Mouse (Mus musculus) left cerebral cortex, adult 2 months (tissue): Measurements from ENCODE around the gene Pafah2. TPM values are rescaled to one million over a fixed set of nuclear protein-coding genes. Genes with fewer than 3 reads are reported as not detected.
A peak's percentile ranks its signal among the peaks of the same experiment; 100 is the strongest.

Experiments
- DNase-seq, 2 experiments: peaks; one replicate each; pipeline ENCODE4 v3.0.0; 2021 to 2022; ENCODE audit warnings: low spot score in 2 of 2, mixed read lengths in 1 of 2; ENCODE audit errors: extremely low spot score in 1 of 2
- H3K27ac ChIP-seq: fragments of 200-600 bp; 2 replicates; pipeline ENCODE4 v1.8.1; 2022
- H3K4me3 ChIP-seq: fragments of 200-600 bp; 2 replicates; pipeline ENCODE4 v1.8.1; 2022
- CTCF ChIP-seq: fragments of 200-600 bp; IDR thresholded peaks from 2 replicates; pipeline ENCODE4 v1.8.1; 2022; ENCODE audit warnings: antibody characterized with exemption, mild to moderate bottlenecking, moderate library complexity
- intact Hi-C: fragments of 180-260 bp; cut with DNase I; formaldehyde crosslinking; loops from one replicate; pipeline ENCODE4 v1.15.1; 2025
- total RNA-seq, 2 experiments: library from RNA; stranded (reverse); gene quantifications; 2 replicates each; pipeline ENCODE4 v1.2.3; 2021

Gene Pafah2
- total RNA-seq, 2 experiments from 2014 or later, result 6.5 to 6.9 TPM

DNA sequence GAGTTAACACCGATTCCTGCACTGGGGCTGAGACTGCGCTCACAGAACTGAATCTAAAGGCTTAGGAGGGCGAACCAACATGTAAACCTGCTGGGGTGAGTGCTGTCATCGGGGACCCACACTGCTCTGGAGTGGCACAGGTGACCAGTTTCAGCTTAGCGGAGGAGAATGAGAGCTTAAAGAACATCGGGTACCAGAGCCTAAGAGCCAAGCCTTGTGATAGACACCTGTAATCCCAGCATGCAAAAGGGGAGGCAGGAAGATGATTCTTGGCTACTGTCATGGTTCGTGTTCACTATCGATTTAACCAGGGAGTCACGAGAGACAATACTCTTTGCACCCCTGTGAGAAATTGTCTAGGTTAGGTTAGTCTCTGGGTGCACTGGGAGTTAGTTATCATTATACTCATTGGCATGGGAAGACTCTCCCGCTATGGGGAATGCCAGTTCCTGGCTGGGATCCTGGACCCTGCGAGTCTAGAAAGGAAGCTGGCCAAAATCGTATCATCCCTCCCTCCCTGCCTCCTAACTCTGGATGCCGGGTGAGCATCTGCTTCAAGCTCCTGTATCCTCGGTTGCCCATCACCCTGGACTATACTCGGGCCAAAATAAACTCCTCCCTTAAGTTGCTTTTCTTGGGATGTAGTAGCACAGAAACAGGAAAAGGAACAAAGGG is 36.7 kb downstream of the Pafah2 start:
- no peak for DNase-seq
- TF ChIP-seq CTCF, result no peak
- intact Hi-C loops, result no loop called here
- Histone ChIP-seq H3K27ac (peak overlapping the region; percentile 59), H3K4me3 (no peak overlapping the region)

- intact Hi-C loops, result no loop called here
- no peak overlapping the region for H3K4me3 ChIP-seq
- H3K27ac ChIP-seq, result no peak overlapping the region
- TF ChIP-seq CTCF, result no peak
- DNase-seq, result no peak
These were observed 40.1 kb downstream of the Pafah2 start for GRCm38 (mm10) chr4:134436185-134436584.

GRCm38 (mm10) chr4:134436659-134437058 is 40.5 kb downstream of the Pafah2 start:
- Histone ChIP-seq H3K27ac (no peak overlapping the region), H3K4me3 (no peak overlapping the region)
- no peak for TF ChIP-seq CTCF
- intact Hi-C loops, result no loop called here
- no peak for DNase-seq

GRCm38 (mm10) chr4:134439119-134439518 is 43.0 kb downstream of the Pafah2 start:
- DNase-seq, result no peak
- intact Hi-C loops, result no loop called here
- no peak overlapping the region for H3K4me3 ChIP-seq
- TF ChIP-seq CTCF, result no peak
- peak overlapping the region; percentile 85 for H3K27ac ChIP-seq

DNA sequence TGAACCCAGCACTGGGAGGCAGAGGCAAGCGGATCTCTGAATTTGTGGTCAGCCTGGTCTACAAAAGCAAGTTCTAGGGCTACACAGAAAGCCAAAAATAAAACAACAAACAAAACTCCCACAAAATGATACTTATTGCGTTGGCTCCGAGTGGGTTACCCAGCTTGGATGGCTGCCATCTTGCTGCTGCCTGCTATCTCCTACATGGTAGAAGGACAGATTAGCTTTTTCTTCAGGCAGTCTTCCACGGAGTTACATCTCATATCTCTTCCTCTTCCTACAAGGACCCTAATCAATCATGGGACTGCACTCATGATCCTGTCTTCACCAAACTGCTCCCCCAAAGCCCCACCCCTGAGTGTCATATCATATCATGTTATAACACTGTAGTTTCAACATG is 43.8 kb downstream of the Pafah2 start:
- H3K4me3 ChIP-seq, result no peak overlapping the region
- no peak for TF ChIP-seq CTCF
- H3K27ac ChIP-seq, result peak overlapping the region; percentile 85
- DNase-seq, result peak in 1 of 2 experiments; percentile 32
- intact Hi-C loops, result no loop called here

DNA sequence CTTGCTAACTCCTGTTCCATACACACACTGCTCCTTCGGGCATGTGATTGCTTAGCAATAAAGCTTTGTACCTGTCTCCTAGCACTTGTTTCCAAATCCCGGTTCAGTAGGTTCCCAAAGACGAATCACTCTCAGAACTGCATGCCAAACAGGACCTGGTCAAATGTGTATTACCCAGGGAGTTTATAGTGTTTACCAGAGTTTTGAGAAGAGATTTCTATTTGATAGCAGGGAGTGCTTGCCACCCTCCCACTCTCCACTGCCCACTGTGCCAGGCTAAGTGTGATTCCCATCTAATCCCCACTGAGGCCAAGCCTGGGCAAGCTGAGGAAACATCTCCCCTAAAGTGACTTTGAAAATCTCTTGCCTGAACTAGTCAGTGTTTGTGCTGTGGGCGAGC is 46.1 kb downstream of the Pafah2 start:
- no peak for DNase-seq

DNA sequence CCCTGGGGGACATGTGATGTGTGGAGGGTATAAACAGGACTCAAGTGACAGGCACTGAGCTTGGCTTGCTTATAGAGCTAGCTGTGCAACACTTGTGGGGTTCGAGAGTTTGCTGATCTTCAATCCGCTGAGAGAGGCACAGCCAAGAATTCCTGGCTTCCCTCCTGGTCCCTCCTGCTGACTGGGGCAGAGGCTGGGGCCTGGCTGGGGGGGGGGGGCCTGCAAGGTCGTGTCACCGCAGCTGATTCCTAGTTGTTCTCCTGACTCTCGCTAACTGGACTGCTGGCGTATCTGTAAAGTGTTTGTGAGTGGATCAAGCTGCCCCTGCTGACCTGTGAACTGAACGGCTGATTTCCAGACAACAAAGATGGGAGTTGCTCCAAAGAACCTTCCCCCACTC is 47.5 kb downstream of the Pafah2 start:
- intact Hi-C loops, result no loop called here
- no peak for TF ChIP-seq CTCF
- Histone ChIP-seq H3K27ac (peak overlapping the region; percentile 91), H3K4me3 (no peak overlapping the region)
- no peak for DNase-seq

More for the DNA sequence above, 46.1 kb downstream of the Pafah2 start:
- H3K27ac ChIP-seq, result peak overlapping the region; percentile 69
- intact Hi-C loops, result no loop called here
- no peak overlapping the region for H3K4me3 ChIP-seq
- no peak for TF ChIP-seq CTCF

GRCm38 (mm10) chr4:134444949-134445348 is 48.8 kb downstream of the Pafah2 start:
- H3K27ac ChIP-seq, result peak overlapping the region; percentile 91
- no peak overlapping the region for H3K4me3 ChIP-seq
- intact Hi-C loops, result loop anchor here (1.0 to 2.0 kb wide), 2 partner anchors 14 to 44 kb away; no protein-coding TSS in a partner anchor
- no peak for TF ChIP-seq CTCF
- peak in 1 of 2 experiments; percentile 34 for DNase-seq

DNA sequence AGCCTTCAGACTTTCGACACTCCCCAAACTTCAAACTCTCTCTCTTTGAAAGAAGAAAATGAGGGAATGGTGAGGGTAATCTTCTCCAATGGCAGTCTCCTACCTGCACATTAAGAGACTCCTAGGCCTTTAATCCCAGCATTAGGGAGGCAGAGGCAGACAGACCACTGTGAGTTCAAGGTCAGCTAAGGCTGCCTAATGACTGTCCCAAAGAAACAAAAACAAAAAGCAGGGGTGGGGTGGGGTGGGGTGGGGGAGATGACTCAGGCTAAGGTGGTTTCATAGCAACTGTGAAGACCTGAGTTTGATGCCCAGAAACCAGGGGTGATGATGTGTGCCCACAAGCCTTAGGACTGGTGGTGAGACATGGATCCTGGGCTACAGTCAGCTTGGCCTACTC is 49.4 kb downstream of the Pafah2 start:
- TF ChIP-seq CTCF, result no peak
- intact Hi-C loops, result loop anchor here (1.0 to 2.0 kb wide), 2 partner anchors 15 to 44 kb away; no protein-coding TSS in a partner anchor
- DNase-seq, result no peak
- Histone ChIP-seq H3K4me3 (no peak overlapping the region), H3K27ac (peak overlapping the region; percentile 99)

DNA sequence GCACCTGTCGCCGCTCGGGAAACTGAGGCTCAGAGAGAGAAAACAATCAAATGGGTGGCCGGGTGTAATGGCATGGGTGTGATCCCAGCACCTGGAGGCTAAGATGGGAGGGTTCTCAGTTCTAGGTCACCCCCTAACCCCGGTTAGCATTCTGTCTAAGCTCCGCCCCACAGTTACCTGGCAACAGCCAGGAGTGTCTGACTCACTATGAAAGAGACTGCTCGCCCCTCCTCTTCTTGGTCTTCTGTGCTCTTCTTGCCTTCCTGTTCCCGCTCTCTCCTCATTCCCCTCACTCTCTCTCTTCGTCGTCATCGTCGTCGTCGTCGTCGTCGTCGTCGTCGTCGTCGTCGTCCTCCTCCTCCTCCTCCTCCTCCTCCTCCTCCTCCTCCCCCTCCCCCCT is 51.8 kb downstream of the Pafah2 start:
- no peak overlapping the region for H3K4me3 ChIP-seq
- intact Hi-C loops, result no loop called here
- no peak for TF ChIP-seq CTCF
- H3K27ac ChIP-seq, result peak overlapping the region; percentile 99
- DNase-seq, result no peak

DNA sequence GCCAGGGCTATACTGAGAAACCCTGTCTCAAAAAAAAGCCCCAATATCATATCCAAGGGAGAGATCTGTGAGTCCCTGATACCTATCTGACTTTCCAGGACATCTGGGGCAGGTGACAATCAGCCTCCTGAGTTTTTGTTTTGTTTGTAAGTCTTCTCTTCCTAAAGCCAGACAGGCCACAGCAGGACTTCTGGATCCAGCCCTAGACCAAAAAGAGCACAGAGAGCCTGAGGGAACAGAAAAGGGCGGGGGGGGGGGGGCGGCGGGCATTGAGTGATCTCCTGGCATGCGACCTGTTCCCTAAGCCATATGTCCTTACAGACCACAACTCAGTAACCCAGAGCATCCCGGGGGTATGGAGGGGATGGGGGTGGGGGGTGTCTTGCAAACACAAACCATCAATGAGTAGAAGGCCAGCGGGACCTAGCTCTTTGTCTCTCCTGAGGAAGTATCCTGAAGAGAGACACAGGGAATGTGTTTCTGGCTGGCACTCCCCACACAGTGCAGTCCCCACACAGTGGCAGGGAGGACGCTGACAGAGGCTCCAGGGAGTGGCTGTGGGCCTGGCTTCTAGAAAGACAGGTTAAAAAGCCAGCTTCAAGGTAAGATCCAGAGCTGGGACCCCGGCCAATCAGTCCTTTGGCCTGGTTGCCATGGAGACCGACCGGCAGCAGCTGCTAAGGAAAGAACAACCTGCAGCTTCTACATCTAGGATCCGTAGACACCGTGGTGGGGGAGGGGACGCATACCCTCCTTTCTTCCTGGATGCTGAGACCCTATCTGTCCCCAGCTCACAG is 53.7 kb downstream of the Pafah2 start:
- intact Hi-C loops, result no loop called here
- peak in 1 of 2 experiments; percentile 52 for DNase-seq
- TF ChIP-seq CTCF, result no peak
- peak overlapping the region; percentile 99 for H3K27ac ChIP-seq
- H3K4me3 ChIP-seq, result no peak overlapping the region
